Comparison of ENCODE assay signal across 9 mouse cellular contexts in genomic region chr16:77788041-77788780, GRCm38 (mm10).
DNase-seq lines count a peak whose midpoint lies in the region; ATAC-seq lines count a peak whose summit lies in the region.
"Had no signal": no experiment of that assay in that cellular context is flagged by ENCODE, and none has a peak within 500 bp of the region (broad histone marks: within the 10 kb centered on the region; RNA-seq: fewer than 3 reads in every experiment).

No protein-coding gene starts in this region.

- H3K27me3 ChIP-seq in hindbrain, embryonic 15.5 days, result no peaks in the 10 kb centered on the region
- H3K27me3 ChIP-seq in limb, embryonic 11.5 days (ENCODE audit: control insufficient read depth, insufficient read depth, low read length), result no peaks in the 10 kb centered on the region
- no peaks in the 10 kb centered on the region for H3K27me3 ChIP-seq in heart, embryonic 12.5 days (replicated peaks)
- H3K27me3 ChIP-seq: limb, embryonic 13.5 days had no signal

- peak overlapping the region; percentile 37 for H3K9ac ChIP-seq in hindbrain, embryonic 15.5 days
- H3K9ac ChIP-seq in limb, embryonic 11.5 days (ENCODE audit: low read length), result no peak overlapping the region
- H3K9ac ChIP-seq in heart, embryonic 12.5 days, result no peak overlapping the region
- H3K9ac ChIP-seq: limb, embryonic 13.5 days had no signal

- H3K36me3 ChIP-seq in hindbrain, embryonic 15.5 days, result no peaks in the 10 kb centered on the region
- H3K36me3 ChIP-seq in limb, embryonic 11.5 days (ENCODE audit: control insufficient read depth, insufficient read depth, low read length), result no peaks in the 10 kb centered on the region
- no peaks in the 10 kb centered on the region for H3K36me3 ChIP-seq in heart, embryonic 12.5 days
- H3K36me3 ChIP-seq: limb, embryonic 13.5 days had no signal

- DNase-seq in R1 (ENCODE audit: low read depth, low spot score), result peak; percentile 4
- DNase-seq in embryo, embryonic 10.5 days (ENCODE audit: low spot score), result peak; percentile 68
- peak; percentile 28 for DNase-seq in limb, embryonic 11.5 days (ENCODE audit: low spot score)
- peak; percentile 28 for DNase-seq in right cerebral cortex, postnatal 14 days
- no peak for DNase-seq in urinary bladder, postnatal 10 days (ENCODE audit: low spot score)
- no peak for DNase-seq in T-cell, adult 2 months (ENCODE audit: low spot score)

- peak overlapping the region; percentile 95 for H3K27ac ChIP-seq in hindbrain, embryonic 15.5 days (replicated peaks)
- H3K27ac ChIP-seq in limb, embryonic 11.5 days (replicated peaks; ENCODE audit: low read depth, low read length), result no peak overlapping the region
- H3K27ac ChIP-seq in heart, embryonic 12.5 days (ENCODE audit: poor library complexity, severe bottlenecking), result no peak overlapping the region
- H3K27ac ChIP-seq: limb, embryonic 13.5 days had no signal

- no peaks in the 10 kb centered on the region for H3K9me3 ChIP-seq in hindbrain, embryonic 15.5 days
- no peaks in the 10 kb centered on the region for H3K9me3 ChIP-seq in limb, embryonic 11.5 days (ENCODE audit: control insufficient read depth, low read length)
- H3K9me3 ChIP-seq in heart, embryonic 12.5 days (replicated peaks), result no peaks in the 10 kb centered on the region
- H3K9me3 ChIP-seq: limb, embryonic 13.5 days had no signal

- peak overlapping the region; percentile 6; the same call in 1 of the 2 replicates for H3K4me3 ChIP-seq in hindbrain, embryonic 15.5 days
- H3K4me3 ChIP-seq in limb, embryonic 11.5 days (ENCODE audit: low read depth, low read length), result no peak overlapping the region
- H3K4me3 ChIP-seq in heart, embryonic 12.5 days, result no peak overlapping the region
- H3K4me3 ChIP-seq: limb, embryonic 13.5 days had no signal

- WGBS in hindbrain, embryonic 15.5 days, result 28% methylated on average over 20 of the region's 20 CpGs
- WGBS in limb, embryonic 11.5 days, result 82% methylated on average over 20 of the region's 20 CpGs
- 86% methylated on average over 20 of the region's 20 CpGs for WGBS in heart, embryonic 12.5 days

- H3K4me2 ChIP-seq in hindbrain, embryonic 15.5 days, result peak overlapping the region; percentile 51
- no peak overlapping the region for H3K4me2 ChIP-seq in limb, embryonic 11.5 days (ENCODE audit: low read depth, severe bottlenecking)
- H3K4me2 ChIP-seq in heart, embryonic 12.5 days, result no peak overlapping the region
- H3K4me2 ChIP-seq: limb, embryonic 13.5 days had no signal

- peak; percentile 93 for ATAC-seq in hindbrain, embryonic 15.5 days (ENCODE audit: low FRiP score, low read depth)
- no peak for ATAC-seq in limb, embryonic 11.5 days (ENCODE audit: insufficient number of reproducible peaks, low FRiP score, low TSS enrichment, low read depth)
- ATAC-seq in heart, embryonic 12.5 days (ENCODE audit: insufficient number of reproducible peaks, low FRiP score), result no peak

- H3K4me1 ChIP-seq in hindbrain, embryonic 15.5 days (replicated peaks), result peaks cover 28% of the 10 kb centered on the region
- no peaks in the 10 kb centered on the region for H3K4me1 ChIP-seq in limb, embryonic 11.5 days (ENCODE audit: control insufficient read depth, insufficient read depth, low read length)
- no peaks in the 10 kb centered on the region for H3K4me1 ChIP-seq in heart, embryonic 12.5 days (replicated peaks)
- H3K4me1 ChIP-seq: limb, embryonic 13.5 days had no signal

Comparison
In these comparisons a context has a peak if more than half of its experiments do, and no peak if none do; other contexts are left out.
1. DNase-seq: peak in R1 (single experiment), embryo, embryonic 10.5 days (single experiment), limb, embryonic 11.5 days (single experiment) and right cerebral cortex, postnatal 14 days (single experiment); none in urinary bladder, postnatal 10 days (single experiment) and T-cell, adult 2 months (single experiment).